Mouse (Mus musculus): Measurements from ENCODE around the gene Ces2a.

- TF ChIP-seq EP300 (IDR thresholded peaks at IDR 0.05; ENCODE audit: low read depth) (peak; percentile 74), CTCF (IDR thresholded peaks at IDR 0.05; ENCODE audit: low read depth) (no peak)
Observed at GRCm38 (mm10) chr8:104733753-104734152, at the start of gene Ces2a.
